Mouse (Mus musculus): Measurements from ENCODE around the gene Ebf4. TPM values are rescaled to one million over a fixed set of nuclear protein-coding genes. Genes with fewer than 3 reads are reported as not detected.

The Ebf4 gene
- total RNA-seq, 2 experiments from 2014 or later = not detected

Other genes with a start within 250 kb of the Ebf4 start
- not detected in 2 replicates for gene Tgm6, start 182.8 kb upstream of the Ebf4 start, total RNA-seq (2014; fragmentation: Nextera tagmentation)
- not detected in 2 replicates for gene Tgm6, start 182.8 kb upstream of the Ebf4 start, total RNA-seq (2017)
- 270 and 359 TPM in 2 replicates for gene Snrpb, start 115.8 kb upstream of the Ebf4 start, total RNA-seq (2014; fragmentation: Nextera tagmentation)
- 191 and 210 TPM in 2 replicates for gene Snrpb, start 115.8 kb upstream of the Ebf4 start, total RNA-seq (2017)
- gene Tmc2, start 100.0 kb upstream of the Ebf4 start, total RNA-seq (2014; fragmentation: Nextera tagmentation) = not detected in 2 replicates
- not detected in 2 replicates for gene Tmc2, start 100.0 kb upstream of the Ebf4 start, total RNA-seq (2017)
- gene Nop56, start 20.7 kb upstream of the Ebf4 start, total RNA-seq (2014; fragmentation: Nextera tagmentation) = 501 and 575 TPM in 2 replicates
- 468 and 587 TPM in 2 replicates for gene Nop56, start 20.7 kb upstream of the Ebf4 start, total RNA-seq (2017)
- gene Idh3b, start 10.6 kb upstream of the Ebf4 start, total RNA-seq (2014; fragmentation: Nextera tagmentation) = 130 and 165 TPM in 2 replicates
- 116 and 121 TPM in 2 replicates for gene Idh3b, start 10.6 kb upstream of the Ebf4 start, total RNA-seq (2017)
- 3.2 TPM in 1 of 2 replicates, not detected in the other for gene Cpxm1, start 102.4 kb downstream of the Ebf4 start, total RNA-seq (2014; fragmentation: Nextera tagmentation)
- 0.99 TPM in 1 of 2 replicates, not detected in the other for gene Cpxm1, start 102.4 kb downstream of the Ebf4 start, total RNA-seq (2017)
- gene Gm28372, start 110.1 kb downstream of the Ebf4 start, total RNA-seq (2014; fragmentation: Nextera tagmentation) = not detected in 2 replicates
- not detected in 2 replicates for gene Gm28372, start 110.1 kb downstream of the Ebf4 start, total RNA-seq (2017)
- not detected in 2 replicates for gene 1700020A23Rik, start 110.1 kb downstream of the Ebf4 start, total RNA-seq (2014; fragmentation: Nextera tagmentation)
- not detected in 2 replicates for gene 1700020A23Rik, start 110.1 kb downstream of the Ebf4 start, total RNA-seq (2017)
- gene Tmem239, start 111.3 kb downstream of the Ebf4 start, total RNA-seq (2014; fragmentation: Nextera tagmentation) = not detected in 2 replicates
- gene Tmem239, start 111.3 kb downstream of the Ebf4 start, total RNA-seq (2017) = not detected in 2 replicates
- gene Vps16, start 129.2 kb downstream of the Ebf4 start, total RNA-seq (2014; fragmentation: Nextera tagmentation) = 128 and 155 TPM in 2 replicates
- 129 and 167 TPM in 2 replicates for gene Vps16, start 129.2 kb downstream of the Ebf4 start, total RNA-seq (2017)
- gene Pced1a, start 129.5 kb downstream of the Ebf4 start, total RNA-seq (2014; fragmentation: Nextera tagmentation) = 13.0 and 14.9 TPM in 2 replicates
- gene Pced1a, start 129.5 kb downstream of the Ebf4 start, total RNA-seq (2017) = 13.6 and 17.2 TPM in 2 replicates
- gene Ptpra, start 155.1 kb downstream of the Ebf4 start, total RNA-seq (2014; fragmentation: Nextera tagmentation) = 68.9 and 76.2 TPM in 2 replicates
- gene Ptpra, start 155.1 kb downstream of the Ebf4 start, total RNA-seq (2017) = 118 and 138 TPM in 2 replicates